Mouse (Mus musculus): ENCODE measurements around the gene Stap2.

DNA sequence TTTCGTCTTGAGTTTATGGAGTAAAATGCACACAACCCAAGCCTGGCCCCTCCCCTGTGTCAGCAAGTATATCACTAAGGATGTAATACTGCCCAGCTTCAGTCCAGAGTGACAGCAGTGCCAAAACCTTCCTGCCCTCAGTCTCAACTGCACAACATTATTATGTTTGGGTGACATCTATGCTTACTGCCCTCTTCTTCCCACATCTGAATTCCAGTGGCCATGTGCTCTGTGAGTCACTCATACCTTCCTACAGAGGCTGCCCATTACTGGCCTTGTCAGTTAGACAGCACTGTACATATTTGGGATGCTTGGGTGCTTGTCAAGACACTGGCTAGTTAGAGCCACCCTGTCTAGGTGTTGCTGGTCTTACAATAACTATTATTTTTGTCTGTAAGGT lies 20.9 kb upstream of the Stap2 start:
- TF ChIP-seq POLR2A (IDR thresholded peaks at IDR 0.05; ENCODE audit: borderline replicate concordance, low read depth, low read length) (no peak), CTCF (IDR thresholded peaks at IDR 0.05; ENCODE audit: low read depth, low read length) (no peak)

All from bone marrow macrophage, adult 2 months (primary cell).